Mouse (Mus musculus) CH12.LX (cell line): Measurements from ENCODE around the gene Cldn7. TPM values are rescaled to one million over a fixed set of nuclear protein-coding genes. Genes with fewer than 3 reads are reported as not detected.

Source experiments
- DNase-seq: peaks from one replicate; pipeline ENCODE4 v3.0.0-alpha.2; 2013; ENCODE audit errors: extremely low read depth
- H3K27ac ChIP-seq: 2 replicates; pipeline ENCODE4 v1.5.1; 2012; ENCODE audit warnings: low read depth, mild to moderate bottlenecking, control low read depth, moderate library complexity; ENCODE audit not compliant: insufficient read depth
- H3K27me3 ChIP-seq: replicated peaks from 2 replicates; pipeline ENCODE3; 2012; ENCODE audit warnings: inconsistent platforms
- H3K36me3 ChIP-seq, 2 experiments: replicated peaks in 1 of 2; 2 replicates each; pipeline versions ENCODE3 to v1.6.1; 2012; ENCODE audit warnings: inconsistent platforms in 1 of 2, low read length in 1 of 2, mild to moderate bottlenecking in 1 of 2, mixed read lengths in 1 of 2, moderate library complexity in 1 of 2; ENCODE audit not compliant: control insufficient read depth in 1 of 2, insufficient read depth in 1 of 2
- H3K4me1 ChIP-seq, 2 experiments: 2 replicates each; pipeline ENCODE4 v1.6.1; 2012; ENCODE audit warnings: inconsistent platforms in 1 of 2, moderate library complexity in 1 of 2; ENCODE audit not compliant: insufficient read depth in 2 of 2, control insufficient read depth in 1 of 2
- H3K4me2 ChIP-seq: 2 replicates; pipeline ENCODE4 v1.6.1; 2012; ENCODE audit warnings: low read depth, mild to moderate bottlenecking, control low read depth; ENCODE audit not compliant: poor library complexity, insufficient read depth, severe bottlenecking
- H3K4me3 ChIP-seq, 3 experiments: fragments of 150-350 bp in 1 of 3; sonication (generic) in 1 of 3; replicated peaks in 1 of 3; 2 replicates each; pipeline versions ENCODE3 to v1.5.1; 2011 to 2012; ENCODE audit warnings: low read depth in 2 of 3, low read length in 2 of 3, mild to moderate bottlenecking in 2 of 3, moderate library complexity in 2 of 3, control low read depth in 1 of 3, improper control_type of control experiment in 1 of 3, inconsistent platforms in 1 of 3, mixed read lengths in 1 of 3; ENCODE audit not compliant: poor library complexity in 1 of 3
- H3K79me2 ChIP-seq: replicated peaks from 2 replicates; pipeline ENCODE4 v1.6.1; 2012; ENCODE audit warnings: mild to moderate bottlenecking, moderate library complexity; ENCODE audit not compliant: control insufficient read depth, poor library complexity, insufficient read depth, severe bottlenecking; ENCODE audit errors: extremely low read depth
- H3K9ac ChIP-seq: 2 replicates; pipeline ENCODE4 v1.6.1; 2012; ENCODE audit warnings: low read depth, mild to moderate bottlenecking, control low read depth, moderate library complexity; ENCODE audit not compliant: insufficient read depth
- H3K9me3 ChIP-seq: replicated peaks from 2 replicates; pipeline ENCODE3; 2012; ENCODE audit warnings: low read length, inconsistent platforms, mixed read lengths
- BHLHE40 ChIP-seq: IDR thresholded peaks from 2 replicates; pipeline ENCODE4 v1.6.1; 2011; ENCODE audit warnings: mild to moderate bottlenecking, low read depth, low read length, improper control_type of control experiment
- CHD2 ChIP-seq: IDR thresholded peaks from 2 replicates; pipeline ENCODE4 v1.6.1; 2011; ENCODE audit warnings: low read length, improper control_type of control experiment
- E2F4 ChIP-seq: IDR thresholded peaks from 2 replicates; pipeline ENCODE4 v1.6.1; 2011; ENCODE audit warnings: low read depth, low read length, improper control_type of control experiment; ENCODE audit not compliant: insufficient replicate concordance
- ELF1 ChIP-seq: IDR thresholded peaks from 2 replicates; pipeline ENCODE4 v1.6.1; 2014; ENCODE audit warnings: low read depth, mild to moderate bottlenecking, inconsistent platforms, low read length, improper control_type of control experiment
- EP300 ChIP-seq: IDR thresholded peaks from 2 replicates; pipeline ENCODE4 v1.6.1; 2011; ENCODE audit warnings: low read length, improper control_type of control experiment
- ETS1 ChIP-seq: conservative IDR thresholded peaks from 2 replicates; pipeline ENCODE4 v1.6.1; 2012; ENCODE audit warnings: low read depth, mild to moderate bottlenecking, inconsistent platforms, low read length, improper control_type of control experiment, moderate library complexity
- GABPA ChIP-seq: IDR thresholded peaks from 2 replicates; pipeline ENCODE4 v1.6.1; 2012; ENCODE audit warnings: low read depth, low read length, improper control_type of control experiment, inconsistent platforms; ENCODE audit not compliant: insufficient replicate concordance
- HCFC1 ChIP-seq: IDR thresholded peaks from 2 replicates; pipeline ENCODE4 v1.6.1; 2012; ENCODE audit warnings: low read depth, mild to moderate bottlenecking, inconsistent platforms, low read length, improper control_type of control experiment
- IRF4 ChIP-seq: IDR thresholded peaks from 2 replicates; pipeline ENCODE4 v1.6.1; 2014; ENCODE audit warnings: low read depth, mild to moderate bottlenecking, inconsistent platforms, low read length, improper control_type of control experiment
- JUND ChIP-seq: conservative IDR thresholded peaks from 2 replicates; pipeline ENCODE4 v1.6.1; 2011; ENCODE audit warnings: low read depth, low read length, improper control_type of control experiment
- MAX ChIP-seq: IDR thresholded peaks from 2 replicates; pipeline ENCODE4 v1.6.1; 2011; ENCODE audit warnings: low read length, improper control_type of control experiment
- MAZ ChIP-seq: IDR thresholded peaks from 2 replicates; pipeline ENCODE4 v1.6.1; 2012; ENCODE audit warnings: low read depth, mild to moderate bottlenecking, inconsistent platforms, low read length, improper control_type of control experiment, moderate library complexity
- MEF2A ChIP-seq: IDR thresholded peaks from 2 replicates; pipeline ENCODE4 v1.6.1; 2014; ENCODE audit warnings: low read depth, mild to moderate bottlenecking, inconsistent platforms, low read length, improper control_type of control experiment, borderline replicate concordance
- MXI1 ChIP-seq: IDR thresholded peaks from 2 replicates; pipeline ENCODE4 v1.6.1; 2011; ENCODE audit warnings: mild to moderate bottlenecking, low read depth, low read length, improper control_type of control experiment
- MYC ChIP-seq: IDR thresholded peaks from 2 replicates; pipeline ENCODE4 v1.6.1; 2011; ENCODE audit warnings: low read depth, mild to moderate bottlenecking, improper control_type of control experiment, low read length
- NELFE ChIP-seq: IDR thresholded peaks from 2 replicates; pipeline ENCODE4 v1.6.1; 2011; ENCODE audit warnings: low read depth, low read length, improper control_type of control experiment
- NRF1 ChIP-seq: IDR thresholded peaks from 2 replicates; pipeline ENCODE4 v1.6.1; 2014; ENCODE audit warnings: low read depth, mild to moderate bottlenecking, inconsistent platforms, low read length, improper control_type of control experiment, moderate library complexity
- POLR2A ChIP-seq: IDR thresholded peaks from 2 replicates; pipeline ENCODE4 v1.6.1; 2011; ENCODE audit warnings: low read depth, mild to moderate bottlenecking, improper control_type of control experiment, low read length
- POLR2AphosphoS2 ChIP-seq: IDR thresholded peaks from 2 replicates; pipeline ENCODE4 v1.6.1; 2011; ENCODE audit warnings: low read depth, low read length, improper control_type of control experiment
- RCOR1 ChIP-seq: conservative IDR thresholded peaks from 2 replicates; pipeline ENCODE4 v1.6.1; 2012; ENCODE audit warnings: low read depth, mild to moderate bottlenecking, inconsistent platforms, low read length, improper control_type of control experiment
- SIN3A ChIP-seq: IDR thresholded peaks from 2 replicates; pipeline ENCODE4 v1.6.1; 2012; ENCODE audit warnings: low read length, improper control_type of control experiment, inconsistent platforms
- TBP ChIP-seq: conservative IDR thresholded peaks from 2 replicates; pipeline ENCODE4 v1.6.1; 2011; ENCODE audit warnings: low read depth, low read length, improper control_type of control experiment
- TCF12 ChIP-seq: IDR thresholded peaks from 2 replicates; pipeline ENCODE4 v1.6.1; 2014; ENCODE audit warnings: low read depth, mild to moderate bottlenecking, inconsistent platforms, low read length, improper control_type of control experiment
- USF1 ChIP-seq: IDR thresholded peaks from 2 replicates; pipeline ENCODE4 v1.6.1; 2014; ENCODE audit warnings: low read depth, mild to moderate bottlenecking, inconsistent platforms, low read length, improper control_type of control experiment
- ZC3H11A ChIP-seq: IDR thresholded peaks from 2 replicates; pipeline ENCODE4 v1.6.1; 2012; ENCODE audit warnings: low read depth, mild to moderate bottlenecking, inconsistent platforms, low read length, improper control_type of control experiment
- dilution Hi-C: fragments of 300-500 bp; cut with MboI; formaldehyde crosslinking; loops from 2 replicates; pipeline ENCODE4 v1.14.3; 2020; ENCODE audit warnings: low sequenced_read_pairs; ENCODE audit not compliant: extremely low pct_unique_long_range_greater_than_20kb, extremely low pct_ligation_motif_present
- in situ Hi-C: fragments of 300-500 bp; cut with MboI; formaldehyde crosslinking; loops from 3 replicates; pipeline ENCODE4 v1.14.3; 2019; ENCODE audit warnings: low sequenced_read_pairs, low pct_ligation_motif_present, low pct_unique_long_range_greater_than_20kb, mixed read lengths
- polyA plus RNA-seq: library from polyadenylated mRNA; unstranded; fragments of >175 nt; gene quantifications from 2 replicates; pipeline ENCODE4 v1.2.1, GENCODE M21; 2012; ENCODE audit warnings: low read depth; ENCODE audit not compliant: insufficient read length
- total RNA-seq, 2 experiments: library from RNA; depleted of rRNA; stranded (reverse); fragments of 300-350 nt in 1 of 2; fragments of >200 nt in 1 of 2; gene quantifications; 2 replicates each; pipeline ENCODE4 v1.2.3; 2012 to 2014

The Cldn7 gene
- total and polyA plus RNA-seq, 3 experiments: not detected

DNA sequence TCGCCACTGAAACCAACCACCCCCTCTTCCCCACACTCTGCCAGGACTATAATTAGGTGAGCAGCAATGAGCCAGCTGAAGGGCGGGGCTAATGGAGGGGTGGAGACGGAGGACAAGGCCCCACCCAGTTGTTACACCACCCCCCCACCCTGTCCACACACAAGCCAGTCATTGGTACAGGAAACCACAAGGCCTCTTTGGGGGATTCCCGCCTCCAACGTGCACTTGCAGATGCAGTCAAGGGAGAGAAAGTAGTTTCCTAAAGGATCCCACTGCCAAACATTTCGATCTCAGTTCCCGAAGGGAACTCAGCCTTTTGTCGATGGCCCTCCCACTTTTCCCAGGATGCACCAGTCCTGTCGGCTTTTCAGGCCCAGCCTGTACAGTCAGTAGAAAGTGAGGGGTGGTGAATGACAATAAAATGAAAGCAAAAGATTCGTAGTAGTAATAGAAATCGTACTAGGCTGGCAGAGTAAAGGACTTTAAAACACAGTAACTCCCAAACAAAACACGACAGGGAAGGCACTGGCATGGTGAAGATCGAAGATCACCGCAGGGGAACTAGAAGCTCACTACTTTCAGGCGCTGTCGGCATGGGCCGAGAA lies 44.8 kb upstream of the Cldn7 start:
- Histone ChIP-seq H3K9ac (peak overlapping the region; percentile 97), H3K4me2 (peak overlapping the region; percentile 67), H3K79me2 (peaks cover 51% of the 10 kb centered on the region), H3K4me1 (peaks cover 17 to 57% of the 10 kb centered on the region in 2 experiments), H3K36me3 (peaks cover 41 to 47% of the 10 kb centered on the region in 2 experiments), H3K9me3 (no peaks in the 10 kb centered on the region), H3K27me3 (no peaks in the 10 kb centered on the region), H3K27ac (peak overlapping the region; percentile 89), H3K4me3 (peak overlapping the region; percentile 90 to 99 (median 95))
- TF ChIP-seq MEF2A (peak; percentile 83), NRF1 (peak; percentile 35), TCF12 (peak; percentile 82), NELFE (peak; percentile 43), ELF1 (0 out of 2 replicates have a peak, but pooled peaks have one; percentile 40), ETS1 (peak; percentile 86), POLR2AphosphoS2 (peak; percentile 83), MAX (peak; percentile 87), MYC (peak; percentile 96), GABPA (no peak), BHLHE40 (peak; percentile 89), HCFC1 (peak; percentile 65; the same call in 1 of the 2 replicates), POLR2A (peak; percentile 87), ZC3H11A (no peak), SIN3A (peak; percentile 97), E2F4 (0 out of 2 replicates have a peak, but pooled peaks have one; percentile 43), IRF4 (peak; percentile 81; the same call in 1 of the 2 replicates), RCOR1 (0 out of 2 replicates have a peak, but pooled peaks have one; percentile 32), USF1 (no peak), TBP (peak; percentile 91), JUND (no peak), MAZ (peak; percentile 98), EP300 (no peak), MXI1 (peak; percentile 89), CHD2 (peak; percentile 75)
- DNase-seq: peak; percentile 98
- in situ Hi-C loops: loop anchor here (5.0 kb wide), 1 partner anchor 37 kb away; the partner anchor contains the start of gene Kctd11
- dilution Hi-C loops: no loop called here
